Mouse (Mus musculus): Measurements from ENCODE around the gene Lyg1. TPM values are rescaled to one million over a fixed set of nuclear protein-coding genes. Genes with fewer than 3 reads are reported as not detected.

The Lyg1 gene
- total RNA-seq, 2 experiments from 2014 or later = not detected

GRCm38 (mm10) chr1:37922536-37922935 is 35.0 kb downstream of the Lyg1 start:
- TF ChIP-seq CTCF (IDR thresholded peaks at IDR 0.05) = no peak
- Histone ChIP-seq H3K27ac (no peak overlapping the region), H3K4me3 (no peak overlapping the region)
- no peak for DNase-seq
- intact Hi-C loops (cut with DNase I) = no loop called here

DNA sequence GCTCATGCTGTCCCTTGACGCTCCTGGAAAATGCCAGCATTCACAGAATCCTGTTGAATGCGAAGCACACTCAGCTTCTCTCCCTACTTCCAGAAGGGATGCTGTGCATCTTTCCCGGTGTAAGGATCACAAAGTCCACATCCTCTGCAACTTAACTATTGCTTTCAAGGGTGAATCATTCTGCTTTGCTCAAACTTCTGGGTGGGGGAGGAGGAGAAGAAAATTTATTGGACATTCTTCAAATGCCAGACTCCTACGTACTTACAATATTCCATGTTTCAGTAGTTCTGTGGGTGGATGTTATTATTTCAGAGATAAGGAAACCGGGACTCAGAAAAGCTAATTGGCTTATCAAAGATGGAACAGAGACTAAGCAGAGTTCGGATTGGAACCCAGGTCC is 39.5 kb downstream of the Lyg1 start:
- Histone ChIP-seq H3K4me3 (no peak overlapping the region), H3K27ac (no peak overlapping the region)
- intact Hi-C loops (cut with DNase I) = no loop called here
- TF ChIP-seq CTCF (IDR thresholded peaks at IDR 0.05) = no peak
- no peak for DNase-seq

- intact Hi-C loops (cut with DNase I) = no loop called here
- no peak overlapping the region for H3K4me3 ChIP-seq
- no peak for TF ChIP-seq CTCF (IDR thresholded peaks at IDR 0.05)
- no peak overlapping the region for H3K27ac ChIP-seq
- DNase-seq = no peak
These were observed 39.9 kb downstream of the Lyg1 start for GRCm38 (mm10) chr1:37917666-37918065.

DNA sequence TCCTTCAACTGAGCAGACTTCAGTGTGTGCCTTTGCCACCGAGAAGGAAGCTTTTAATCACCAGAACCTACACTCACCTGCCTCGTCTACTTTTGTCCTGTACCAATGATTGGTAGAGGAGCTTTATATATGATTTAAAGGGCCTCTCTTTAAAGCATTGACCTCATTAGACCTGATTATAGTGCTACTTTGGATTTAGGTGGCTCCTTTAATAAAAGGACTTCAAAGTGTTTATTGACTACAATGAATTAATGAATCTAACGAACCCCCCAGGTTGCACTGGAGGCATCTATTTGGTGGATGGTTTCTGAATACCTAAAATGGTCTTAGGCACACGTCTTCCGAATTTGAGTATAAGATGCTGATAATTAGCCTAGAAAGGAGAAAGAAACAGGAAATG is 41.2 kb downstream of the Lyg1 start, which contains the start of gene Lyg2:
Gene Lyg2 (minus strand): TSS at position 101 of the 400 bp plus-strand sequence.
- no peak within 1 kb of the TSS for H3K4me3 ChIP-seq
- TF ChIP-seq CTCF (IDR thresholded peaks at IDR 0.05) = no peak
- no peak for DNase-seq
- H3K27ac ChIP-seq = no peak within 1 kb of the TSS
- intact Hi-C loops (cut with DNase I) = no loop called here

DNA sequence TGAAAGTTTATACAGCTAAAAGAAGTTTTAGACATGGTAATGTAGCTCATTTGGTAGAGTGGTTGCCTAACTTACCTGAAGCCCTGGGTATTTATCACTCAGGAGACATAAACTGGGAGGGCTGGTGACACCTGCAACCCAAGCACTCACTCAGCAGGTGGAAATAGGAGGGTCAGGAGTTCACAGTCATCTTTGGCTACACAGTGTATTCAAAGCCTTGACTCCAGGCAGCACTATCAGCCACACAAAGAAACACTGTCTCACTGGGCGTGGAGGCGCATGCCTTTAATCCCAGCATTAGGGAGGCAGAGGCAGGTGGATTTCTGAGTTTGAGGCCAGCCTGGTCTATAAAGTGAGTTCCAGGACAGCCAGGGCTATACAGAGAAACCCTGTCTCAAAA is 44.8 kb downstream of the Lyg1 start:
- intact Hi-C loops (cut with DNase I) = no loop called here
- no peak overlapping the region for H3K27ac ChIP-seq
- DNase-seq = no peak
- no peak overlapping the region for H3K4me3 ChIP-seq
- no peak for TF ChIP-seq CTCF (IDR thresholded peaks at IDR 0.05)

DNA sequence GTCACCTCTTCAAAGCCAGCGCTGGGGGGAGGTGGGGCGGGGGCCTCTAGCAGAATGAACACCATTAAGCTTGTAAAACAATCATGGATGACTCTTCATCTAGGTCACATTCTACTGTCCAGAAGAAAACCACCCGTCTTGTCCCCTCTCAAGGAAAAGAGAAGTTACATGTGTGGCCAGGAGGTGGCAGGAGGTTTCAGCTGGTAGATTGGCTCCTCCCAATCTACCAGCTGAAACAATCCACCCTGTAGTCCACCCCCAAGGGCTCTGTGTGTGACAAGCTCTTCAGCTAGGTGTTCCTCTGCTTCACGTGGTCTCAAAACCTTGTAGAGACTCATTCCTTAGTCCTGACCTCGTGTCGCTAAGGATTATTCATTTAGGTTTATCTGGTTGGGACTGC is 54.4 kb downstream of the Lyg1 start:
- intact Hi-C loops (cut with DNase I) = no loop called here
- peak; percentile 45 for TF ChIP-seq CTCF (IDR thresholded peaks at IDR 0.05)
- no peak for DNase-seq

DNA sequence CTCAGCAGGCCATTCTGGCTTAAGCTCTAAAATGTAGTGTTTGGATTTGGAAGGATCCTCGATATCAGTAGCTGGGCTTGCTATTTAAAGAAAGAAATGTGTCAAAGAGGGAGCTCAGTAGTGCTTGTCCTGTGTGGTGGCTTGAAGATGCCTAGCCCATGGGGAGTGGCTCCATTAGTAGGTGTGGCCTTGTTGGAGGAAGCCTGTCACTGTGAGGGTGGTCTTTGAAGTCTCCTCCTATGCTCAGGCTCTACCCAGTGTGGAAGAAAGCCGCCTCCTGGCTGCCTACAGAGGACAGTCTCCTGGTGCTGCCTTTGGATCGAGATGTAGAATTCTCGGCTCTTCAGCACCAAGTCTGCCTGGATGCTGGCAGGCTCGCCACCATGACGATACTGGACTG is 57.3 kb downstream of the Lyg1 start:
- intact Hi-C loops (cut with DNase I) = no loop called here
- DNase-seq = no peak
- no peak overlapping the region for H3K27ac ChIP-seq
- no peak for TF ChIP-seq CTCF (IDR thresholded peaks at IDR 0.05)
- H3K4me3 ChIP-seq = no peak overlapping the region

More for the DNA sequence above, 54.4 kb downstream of the Lyg1 start:
- peak overlapping the region; percentile 43; the same call in 1 of the 2 replicates for H3K27ac ChIP-seq
- H3K4me3 ChIP-seq = no peak overlapping the region

DNA sequence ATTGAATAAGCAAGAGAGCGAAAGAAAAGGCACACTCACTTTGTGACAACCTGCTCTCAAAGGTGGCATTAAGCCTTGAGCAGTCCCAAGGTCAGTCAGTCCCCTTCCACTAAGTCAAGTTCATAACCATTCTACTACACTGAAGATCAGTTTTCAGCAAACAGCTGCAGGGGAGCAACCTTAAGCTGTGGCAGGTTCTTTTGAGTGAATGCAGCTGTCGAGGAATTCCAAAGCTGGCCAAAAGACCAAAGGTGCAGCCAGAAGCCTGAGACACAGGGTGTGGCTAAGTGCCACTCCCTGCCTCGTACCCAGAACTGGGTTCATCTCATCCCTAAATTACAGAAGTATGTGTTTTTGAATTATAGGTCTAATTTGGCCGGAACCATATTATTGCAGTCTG is 57.7 kb downstream of the Lyg1 start:
- intact Hi-C loops (cut with DNase I) = loop anchor here (10.0 kb wide), 1 partner anchor 235 kb away; no protein-coding TSS in a partner anchor
- TF ChIP-seq CTCF (IDR thresholded peaks at IDR 0.05) = no peak

More for the DNA sequence above, 57.7 kb downstream of the Lyg1 start:
- H3K4me3 ChIP-seq = no peak overlapping the region
- no peak overlapping the region for H3K27ac ChIP-seq
- no peak for DNase-seq

Other genes with a start within 250 kb of the Lyg1 start
- gene 2010300C02Rik, start 237.7 kb downstream of the Lyg1 start, total RNA-seq (2021) = under 1 TPM; 0.22 to 0.31 TPM
- gene Tsga10, start 91.3 kb downstream of the Lyg1 start, total RNA-seq (2021) = 10 to 100 TPM in 1 of 2 experiments, 1 to 10 TPM in 1; 5.7 to 10.6 TPM
- gene Lipt1, start 86.0 kb downstream of the Lyg1 start, total RNA-seq (2021) = 10 to 100 TPM in 1 of 2 experiments, 1 to 10 TPM in 1; 7.7 to 10.3 TPM
- gene Mitd1, start 67.3 kb downstream of the Lyg1 start, total RNA-seq (2021) = 1 to 10 TPM; 1.7 to 2.4 TPM
- gene Mrpl30, start 67.3 kb downstream of the Lyg1 start, total RNA-seq (2021) = 100 to 1,000 TPM; 265 to 300 TPM
- gene Lyg2, start 41.3 kb downstream of the Lyg1 start, total RNA-seq (2021) = not detected
- gene Txndc9, start 40.1 kb upstream of the Lyg1 start, total RNA-seq (2021) = 10 to 100 TPM; 34.1 to 34.2 TPM
- gene Eif5b, start 40.3 kb upstream of the Lyg1 start, total RNA-seq (2021) = 10 to 100 TPM; 42.9 to 44.5 TPM
- gene Rev1, start 172.0 kb upstream of the Lyg1 start, total RNA-seq (2021) = 10 to 100 TPM; 18.3 to 18.8 TPM

Measured in gastrocnemius, adult 2 months (tissue).